Mouse (Mus musculus) lung, postnatal 0 days (tissue): ENCODE data around the gene Ankrd28.

ENCODE experiments used
- CTCF ChIP-seq: IDR thresholded peaks from 2 replicates; pipeline ENCODE4 v1.5.1; 2016; ENCODE audit warnings: antibody characterized with exemption, mild to moderate bottlenecking
- EP300 ChIP-seq: IDR thresholded peaks from 2 replicates; pipeline ENCODE4 v1.6.1; 2016; ENCODE audit warnings: antibody characterized with exemption, mild to moderate bottlenecking, control low read depth

GRCm38 (mm10) chr14:31772251-31772650, 58.2 kb downstream of the Ankrd28 start:
- TF ChIP-seq CTCF (no peak), EP300 (no peak)
